Mouse (Mus musculus) embryonic facial prominence, embryonic 10.5 days (tissue): ENCODE measurements at regions not wholly inside any gene's neighbourhood (a gene's known extent, or its start where the extent isn't known, plus 50 kb on each side); places are given as distances from the start of the nearest gene placed in this dataset.

Experiments
- DNase-seq: peaks from one replicate; pipeline ENCODE4 v3.0.0-alpha.2; 2017; ENCODE audit warnings: low spot score
- H3K27ac ChIP-seq: fragments of 300-500 bp; sonication (generic); replicated peaks from 2 replicates; pipeline ENCODE4 v1.5.1; 2016; ENCODE audit warnings: mild to moderate bottlenecking
- H3K27me3 ChIP-seq: fragments of 300-500 bp; sonication (generic); replicated peaks from 2 replicates; pipeline ENCODE4 v1.6.1; 2016; ENCODE audit warnings: low read depth, mild to moderate bottlenecking; ENCODE audit not compliant: poor library complexity, severe bottlenecking
- H3K36me3 ChIP-seq: fragments of 300-500 bp; sonication (generic); replicated peaks from 2 replicates; pipeline ENCODE4 v1.6.1; 2016; ENCODE audit warnings: mild to moderate bottlenecking, moderate library complexity
- H3K4me1 ChIP-seq: fragments of 300-500 bp; sonication (generic); 2 replicates; pipeline ENCODE4 v1.6.1; 2016
- H3K4me3 ChIP-seq: fragments of 300-500 bp; sonication (generic); 2 replicates; pipeline ENCODE4 v1.5.1; 2016; ENCODE audit warnings: mild to moderate bottlenecking, moderate library complexity
- H3K9me3 ChIP-seq: fragments of 300-500 bp; sonication (generic); 2 replicates; pipeline ENCODE4 v1.6.1; 2016; ENCODE audit warnings: mild to moderate bottlenecking
- WGBS: fragments of 180-500 bp; shearing (Covaris S2); methylation state at CpG from one replicate; pipeline ENCODE4 v1.1.7; 2016; 5-methylcytosine and 5-hydroxymethylcytosine counted together

- Histone ChIP-seq H3K36me3 (no peaks in the 10 kb centered on the region), H3K9me3 (peaks cover 5% of the 10 kb centered on the region; the same call in 1 of the 2 replicates), H3K4me1 (0 out of 2 replicates have a peak, but pooled peaks cover 6% of the 10 kb centered on the region), H3K4me3 (no peak overlapping the region), H3K27ac (no peak overlapping the region), H3K27me3 (no peaks in the 10 kb centered on the region)
- DNase-seq: no peak
- 58% methylated on average over 2 of the region's 2 CpGs for WGBS
Measured at GRCm38 (mm10) chr17:88303991-88304390, 136.5 kb upstream of the Foxn2 start.

- 0 out of 2 replicates have a peak, but pooled peaks cover 6% of the 10 kb centered on the region for H3K4me1 ChIP-seq
- no peak overlapping the region for H3K4me3 ChIP-seq
- H3K27ac ChIP-seq: no peak overlapping the region
- H3K36me3 ChIP-seq: no peaks in the 10 kb centered on the region
- 85% methylated on average over 9 of the region's 9 CpGs for WGBS
- no peaks in the 10 kb centered on the region for H3K27me3 ChIP-seq
- no peak for DNase-seq
- peaks cover 5% of the 10 kb centered on the region; the same call in 1 of the 2 replicates for H3K9me3 ChIP-seq
Measured at GRCm38 (mm10) chr17:88305165-88305564, 135.3 kb upstream of the Foxn2 start.

GRCm38 (mm10) chr17:88306325-88306724 is 134.2 kb upstream of the Foxn2 start:
- WGBS: 66% methylated on average over 9 of the region's 9 CpGs
- no peak overlapping the region for H3K4me3 ChIP-seq
- DNase-seq: no peak
- H3K36me3 ChIP-seq: no peaks in the 10 kb centered on the region
- H3K27me3 ChIP-seq: no peaks in the 10 kb centered on the region
- peaks cover 5% of the 10 kb centered on the region; the same call in 1 of the 2 replicates for H3K9me3 ChIP-seq
- 0 out of 2 replicates have a peak, but pooled peaks cover 6% of the 10 kb centered on the region for H3K4me1 ChIP-seq
- no peak overlapping the region for H3K27ac ChIP-seq

GRCm38 (mm10) chr17:88307082-88307481 is 133.4 kb upstream of the Foxn2 start:
- 35% methylated on average over 4 of the region's 4 CpGs for WGBS
- Histone ChIP-seq H3K27ac (no peak overlapping the region), H3K4me1 (0 out of 2 replicates have a peak, but pooled peaks cover 6% of the 10 kb centered on the region), H3K27me3 (no peaks in the 10 kb centered on the region), H3K36me3 (no peaks in the 10 kb centered on the region), H3K4me3 (no peak overlapping the region), H3K9me3 (peaks cover 5% of the 10 kb centered on the region; the same call in 1 of the 2 replicates)
- no peak for DNase-seq

- 90% methylated on average over 9 of the region's 9 CpGs for WGBS
- Histone ChIP-seq H3K27ac (no peak overlapping the region), H3K4me1 (0 out of 2 replicates have a peak, but pooled peaks cover 6% of the 10 kb centered on the region)
Measured at GRCm38 (mm10) chr17:88307826-88308225, 132.7 kb upstream of the Foxn2 start.

GRCm38 (mm10) chr17:88312876-88313275 is 127.6 kb upstream of the Foxn2 start:
- Histone ChIP-seq H3K27me3 (no peaks in the 10 kb centered on the region), H3K36me3 (no peaks in the 10 kb centered on the region), H3K4me3 (no peak overlapping the region), H3K27ac (no peak overlapping the region), H3K9me3 (no peaks in the 10 kb centered on the region), H3K4me1 (no peaks in the 10 kb centered on the region)
- no peak for DNase-seq
- WGBS: 86% methylated on average over 2 of the region's 2 CpGs

More at GRCm38 (mm10) chr17:88307826-88308225, 132.7 kb upstream of the Foxn2 start:
- Histone ChIP-seq H3K27me3 (no peaks in the 10 kb centered on the region), H3K4me3 (no peak overlapping the region), H3K9me3 (peaks cover 5% of the 10 kb centered on the region; the same call in 1 of the 2 replicates), H3K36me3 (no peaks in the 10 kb centered on the region)
- DNase-seq: no peak

GRCm38 (mm10) chr17:88316213-88316967 is 124.1 kb upstream of the Foxn2 start:
- DNase-seq: no peak
- Histone ChIP-seq H3K27ac (no peak overlapping the region), H3K9me3 (0 out of 2 replicates have a peak, but pooled peaks cover 4% of the 10 kb centered on the region), H3K4me1 (no peaks in the 10 kb centered on the region; the same call in 1 of the 2 replicates), H3K4me3 (no peak overlapping the region), H3K36me3 (no peaks in the 10 kb centered on the region), H3K27me3 (no peaks in the 10 kb centered on the region)
- 79% methylated on average over 15 of the region's 15 CpGs for WGBS

GRCm38 (mm10) chr17:88317311-88317710 is 123.2 kb upstream of the Foxn2 start:
- WGBS: 80% methylated on average over 5 of the region's 5 CpGs
- Histone ChIP-seq H3K9me3 (0 out of 2 replicates have a peak, but pooled peaks cover 4% of the 10 kb centered on the region), H3K4me3 (no peak overlapping the region), H3K27me3 (no peaks in the 10 kb centered on the region), H3K4me1 (no peaks in the 10 kb centered on the region; the same call in 1 of the 2 replicates), H3K27ac (no peak overlapping the region), H3K36me3 (no peaks in the 10 kb centered on the region)
- DNase-seq: no peak

- no peak overlapping the region for H3K4me3 ChIP-seq
- no peaks in the 10 kb centered on the region; the same call in 1 of the 2 replicates for H3K4me1 ChIP-seq
- no peak for DNase-seq
- 95% methylated on average over 7 of the region's 7 CpGs for WGBS
- 0 out of 2 replicates have a peak, but pooled peaks cover 3% of the 10 kb centered on the region for H3K27me3 ChIP-seq
- H3K9me3 ChIP-seq: 0 out of 2 replicates have a peak, but pooled peaks cover 4% of the 10 kb centered on the region
- no peak overlapping the region for H3K27ac ChIP-seq
- no peaks in the 10 kb centered on the region for H3K36me3 ChIP-seq
Measured at GRCm38 (mm10) chr17:88317806-88318205, 122.7 kb upstream of the Foxn2 start.

GRCm38 (mm10) chr17:88318207-88318791 is 122.2 kb upstream of the Foxn2 start:
- no peaks in the 10 kb centered on the region for H3K36me3 ChIP-seq
- 72% methylated on average over 16 of the region's 16 CpGs for WGBS
- H3K4me3 ChIP-seq: no peak overlapping the region
- H3K27me3 ChIP-seq: peaks cover 8% of the 10 kb centered on the region
- DNase-seq: no peak
- H3K4me1 ChIP-seq: no peaks in the 10 kb centered on the region; the same call in 1 of the 2 replicates
- H3K9me3 ChIP-seq: 0 out of 2 replicates have a peak, but pooled peaks cover 4% of the 10 kb centered on the region
- H3K27ac ChIP-seq: no peak overlapping the region

- no peak for DNase-seq
- Histone ChIP-seq H3K4me1 (no peaks in the 10 kb centered on the region; the same call in 1 of the 2 replicates), H3K27ac (no peak overlapping the region), H3K9me3 (0 out of 2 replicates have a peak, but pooled peaks cover 4% of the 10 kb centered on the region), H3K36me3 (no peaks in the 10 kb centered on the region), H3K4me3 (no peak overlapping the region), H3K27me3 (peaks cover 15% of the 10 kb centered on the region)
- 74% methylated on average over 5 of the region's 5 CpGs for WGBS
Measured at GRCm38 (mm10) chr17:88318936-88319335, 121.6 kb upstream of the Foxn2 start.

GRCm38 (mm10) chr17:88320686-88321085 is 119.8 kb upstream of the Foxn2 start:
- H3K9me3 ChIP-seq: 0 out of 2 replicates have a peak, but pooled peaks cover 4% of the 10 kb centered on the region
- H3K4me3 ChIP-seq: no peak overlapping the region
- H3K27me3 ChIP-seq: peaks cover 29% of the 10 kb centered on the region
- peaks cover 9% of the 10 kb centered on the region for H3K4me1 ChIP-seq
- no peaks in the 10 kb centered on the region for H3K36me3 ChIP-seq
- DNase-seq: no peak
- no peak overlapping the region for H3K27ac ChIP-seq
- WGBS: 82% methylated on average over 1 of the region's 1 CpGs
